Mouse (Mus musculus) heart, embryonic 12.5 days (tissue): ENCODE results near the gene Acsm2. TPM values are rescaled to one million over a fixed set of nuclear protein-coding genes. Genes with fewer than 3 reads are reported as not detected.
"Not testable (repeated sequence)": the region's sequence is repeated elsewhere in the genome, so short reads cannot be mapped to it uniquely, and the experiment has no call there.

Experiments used
- ATAC-seq: fragments of 200-750 bp; cut with Nextera tagmentation; 2 replicates; pipeline ENCODE4 v1.8.0; 2017; ENCODE audit warnings: moderate TSS enrichment, moderate library complexity; ENCODE audit not compliant: insufficient number of reproducible peaks, low FRiP score
- H3K27ac ChIP-seq: fragments of 300-500 bp; sonication (generic); 2 replicates; pipeline ENCODE4 v1.5.1; 2016; ENCODE audit warnings: mild to moderate bottlenecking, moderate library complexity; ENCODE audit not compliant: poor library complexity, severe bottlenecking
- H3K27me3 ChIP-seq: fragments of 300-500 bp; sonication (generic); replicated peaks from 2 replicates; pipeline ENCODE4 v1.6.1; 2016; ENCODE audit warnings: mild to moderate bottlenecking, moderate library complexity
- H3K36me3 ChIP-seq: fragments of 300-500 bp; sonication (generic); 2 replicates; pipeline ENCODE4 v1.6.1; 2016; ENCODE audit warnings: mild to moderate bottlenecking, moderate library complexity
- H3K4me1 ChIP-seq: fragments of 300-500 bp; sonication (generic); replicated peaks from 2 replicates; pipeline ENCODE4 v1.6.1; 2016; ENCODE audit warnings: mild to moderate bottlenecking
- H3K4me2 ChIP-seq: fragments of 300-500 bp; sonication (generic); 2 replicates; pipeline ENCODE4 v1.6.1; 2016; ENCODE audit warnings: mild to moderate bottlenecking, moderate library complexity
- H3K4me3 ChIP-seq: fragments of 300-500 bp; sonication (generic); 2 replicates; pipeline ENCODE4 v1.5.1; 2016; ENCODE audit warnings: mild to moderate bottlenecking
- H3K9ac ChIP-seq: fragments of 300-500 bp; sonication (generic); 2 replicates; pipeline ENCODE4 v1.6.1; 2016; ENCODE audit warnings: mild to moderate bottlenecking, moderate library complexity
- H3K9me3 ChIP-seq: fragments of 300-500 bp; sonication (generic); replicated peaks from 2 replicates; pipeline ENCODE4 v1.6.1; 2016; ENCODE audit warnings: mild to moderate bottlenecking, moderate library complexity
- WGBS: fragments of 180-500 bp; shearing (Covaris S2); methylation state at CpG from one replicate; pipeline ENCODE4 v1.1.7; 2016; 5-methylcytosine and 5-hydroxymethylcytosine counted together
- polyA plus RNA-seq: library from polyadenylated mRNA; unstranded; fragments of >200 nt; fragmentation: Nextera tagmentation; extraction: Ambion mirVana; gene quantifications from 2 replicates; pipeline ENCODE4 v1.2.1, GENCODE M21; 2016

The Acsm2 gene
- polyA plus RNA-seq, 1 experiment from 2014 or later, result not detected

GRCm38 (mm10) chr7:119561441-119561840, 7.3 kb downstream of the Acsm2 start:
- H3K4me1 ChIP-seq, result no peaks in the 10 kb centered on the region
- no peak overlapping the region for H3K4me2 ChIP-seq
- H3K27ac ChIP-seq, result no peak overlapping the region
- ATAC-seq, result no peak
- no peaks in the 10 kb centered on the region for H3K36me3 ChIP-seq
- WGBS, result 49% methylated on average over 4 of the region's 4 CpGs
- H3K27me3 ChIP-seq, result no peaks in the 10 kb centered on the region
- H3K9ac ChIP-seq, result no peak overlapping the region
- H3K4me3 ChIP-seq, result no peak overlapping the region
- H3K9me3 ChIP-seq, result no peaks in the 10 kb centered on the region

- H3K27ac ChIP-seq, ATAC-seq, H3K4me3 ChIP-seq, H3K36me3 ChIP-seq, H3K4me1 ChIP-seq, H3K27me3 ChIP-seq, H3K9ac ChIP-seq, H3K4me2 ChIP-seq, H3K9me3 ChIP-seq: not testable (repeated sequence)
- 78% methylated on average over 2 of the region's 2 CpGs for WGBS
Measured at GRCm38 (mm10) chr7:119562476-119562875, 8.3 kb downstream of the Acsm2 start.

- 82% methylated on average over 3 of the region's 3 CpGs for WGBS
- Histone ChIP-seq H3K4me2 (no peak overlapping the region), H3K27ac (no peak overlapping the region), H3K9ac (no peak overlapping the region), H3K27me3 (no peaks in the 10 kb centered on the region), H3K4me1 (no peaks in the 10 kb centered on the region), H3K9me3 (no peaks in the 10 kb centered on the region), H3K4me3 (no peak overlapping the region), H3K36me3 (no peaks in the 10 kb centered on the region)
- ATAC-seq, result no peak
Measured at GRCm38 (mm10) chr7:119594530-119595107, 40.5 kb downstream of the Acsm2 start.

GRCm38 (mm10) chr7:119595306-119595705, 41.2 kb downstream of the Acsm2 start:
- Histone ChIP-seq H3K9ac (no peak overlapping the region), H3K4me3 (no peak overlapping the region), H3K4me1 (no peaks in the 10 kb centered on the region), H3K4me2 (no peak overlapping the region), H3K27me3 (no peaks in the 10 kb centered on the region), H3K9me3 (no peaks in the 10 kb centered on the region), H3K27ac (no peak overlapping the region), H3K36me3 (no peaks in the 10 kb centered on the region)
- 23% methylated on average over 1 of the region's 1 CpGs for WGBS
- no peak for ATAC-seq

- 60% methylated on average over 2 of the region's 2 CpGs for WGBS
- no peaks in the 10 kb centered on the region for H3K4me1 ChIP-seq
- H3K9ac ChIP-seq, result no peak overlapping the region
- no peak overlapping the region for H3K4me2 ChIP-seq
- no peak overlapping the region for H3K27ac ChIP-seq
- no peaks in the 10 kb centered on the region for H3K27me3 ChIP-seq
- no peak overlapping the region for H3K4me3 ChIP-seq
- no peak for ATAC-seq
- no peaks in the 10 kb centered on the region for H3K9me3 ChIP-seq
- H3K36me3 ChIP-seq, result no peaks in the 10 kb centered on the region
Measured at GRCm38 (mm10) chr7:119596536-119596935, 42.4 kb downstream of the Acsm2 start.

GRCm38 (mm10) chr7:119601195-119601953, 47.2 kb downstream of the Acsm2 start:
- Histone ChIP-seq H3K9me3 (no peaks in the 10 kb centered on the region), H3K9ac (no peak overlapping the region), H3K27ac (no peak overlapping the region), H3K36me3 (no peaks in the 10 kb centered on the region), H3K4me1 (no peaks in the 10 kb centered on the region), H3K4me3 (no peak overlapping the region), H3K4me2 (no peak overlapping the region), H3K27me3 (no peaks in the 10 kb centered on the region)
- ATAC-seq, result no peak
- 68% methylated on average over 2 of the region's 2 CpGs for WGBS

- WGBS, result 68% methylated on average over 1 of the region's 1 CpGs
- H3K27me3 ChIP-seq, result no peaks in the 10 kb centered on the region
- no peak overlapping the region for H3K9ac ChIP-seq
- no peaks in the 10 kb centered on the region for H3K36me3 ChIP-seq
- no peaks in the 10 kb centered on the region for H3K4me1 ChIP-seq
- H3K4me3 ChIP-seq, result no peak overlapping the region
- no peaks in the 10 kb centered on the region for H3K9me3 ChIP-seq
- H3K27ac ChIP-seq, result no peak overlapping the region
- ATAC-seq, result no peak
- no peak overlapping the region for H3K4me2 ChIP-seq
Measured at GRCm38 (mm10) chr7:119601954-119602317, 47.8 kb downstream of the Acsm2 start.

- no peaks in the 10 kb centered on the region for H3K4me1 ChIP-seq
- no peak for ATAC-seq
- no peaks in the 10 kb centered on the region for H3K36me3 ChIP-seq
- no peaks in the 10 kb centered on the region for H3K9me3 ChIP-seq
- 56% methylated on average over 2 of the region's 2 CpGs for WGBS
- H3K4me3 ChIP-seq, result no peak overlapping the region
- no peak overlapping the region for H3K4me2 ChIP-seq
- no peak overlapping the region for H3K27ac ChIP-seq
- H3K9ac ChIP-seq, result no peak overlapping the region
- H3K27me3 ChIP-seq, result no peaks in the 10 kb centered on the region
Measured at GRCm38 (mm10) chr7:119604903-119605483, 50.9 kb downstream of the Acsm2 start.

- no peak for ATAC-seq
- H3K27me3 ChIP-seq, result no peaks in the 10 kb centered on the region
- H3K4me2 ChIP-seq, result no peak overlapping the region
- H3K9ac ChIP-seq, result no peak overlapping the region
- no peaks in the 10 kb centered on the region for H3K9me3 ChIP-seq
- no peak overlapping the region for H3K4me3 ChIP-seq
- H3K4me1 ChIP-seq, result no peaks in the 10 kb centered on the region
- H3K27ac ChIP-seq, result no peak overlapping the region
- H3K36me3 ChIP-seq, result no peaks in the 10 kb centered on the region
- 70% methylated on average over 9 of the region's 9 CpGs for WGBS
Measured at GRCm38 (mm10) chr7:119605926-119606663, 52.0 kb downstream of the Acsm2 start.

- Histone ChIP-seq H3K27me3 (no peaks in the 10 kb centered on the region), H3K9ac (no peak within 1 kb of the TSS), H3K4me1 (no peaks in the 10 kb centered on the region), H3K36me3 (no peaks in the 10 kb centered on the region), H3K4me3 (no peak within 1 kb of the TSS), H3K4me2 (no peak within 1 kb of the TSS), H3K27ac (no peak within 1 kb of the TSS), H3K9me3 (no peaks in the 10 kb centered on the region)
- ATAC-seq, result no peak
- WGBS, result 72% methylated on average over 5 of the region's 5 CpGs
Measured at GRCm38 (mm10) chr7:119606664-119607076, 52.5 kb downstream of the Acsm2 start, which contains the start of gene Acsm1. Gene Acsm1, plus strand, starts transcription at chr7:119607026.

GRCm38 (mm10) chr7:119607796-119608515, 53.8 kb downstream of the Acsm2 start:
- H3K4me2 ChIP-seq, result no peak overlapping the region
- no peaks in the 10 kb centered on the region for H3K4me1 ChIP-seq
- WGBS, result 66% methylated on average over 9 of the region's 9 CpGs
- H3K9ac ChIP-seq, result no peak overlapping the region
- no peaks in the 10 kb centered on the region for H3K36me3 ChIP-seq
- H3K9me3 ChIP-seq, result no peaks in the 10 kb centered on the region
- no peak overlapping the region for H3K4me3 ChIP-seq
- H3K27ac ChIP-seq, result no peak overlapping the region
- no peaks in the 10 kb centered on the region for H3K27me3 ChIP-seq
- ATAC-seq, result no peak
